Comparison of ENCODE assay signal across 21 mouse cellular contexts in genomic region chr6:145139236-145139635, GRCm38 (mm10). TPM values are rescaled to one million over a fixed set of nuclear protein-coding genes. Genes with fewer than 3 reads are reported as not detected.
DNase-seq lines count a peak whose midpoint lies in the region; ATAC-seq and TF ChIP-seq lines count a peak whose summit lies in the region.
"Had no signal": no experiment of that assay in that cellular context is flagged by ENCODE, and none has a peak within 500 bp of the region (broad histone marks: within the 10 kb centered on the region; RNA-seq: fewer than 3 reads in every experiment).

No protein-coding gene starts in this region.

- no peak for DNase-seq in lung, postnatal 25 days (ENCODE audit: low spot score)
- peak; percentile 64 for DNase-seq in CH12.LX (ENCODE audit: extremely low read depth)
- DNase-seq in retina, embryonic 14.5 days (ENCODE audit: low spot score) = no peak
- DNase-seq: adrenal gland, postnatal 10 days; cerebellum, adult 18-20 months; cerebellum, adult 9-10 months; cerebellum, postnatal 14 days; gastrocnemius, postnatal 10 days; gastrocnemius, postnatal 36 days; heart, postnatal 36 days had no signal

- TF ChIP-seq RAD21 in CH12.LX (IDR thresholded peaks at IDR 0.05; ENCODE audit: low read depth, low read length) = no peak

- dilution Hi-C loops in CH12.LX (cut with MboI; ENCODE audit: extremely low pct_ligation_motif_present, extremely low pct_unique_long_range_greater_than_20kb, low sequenced_read_pairs) = no loop called here

- no peak for TF ChIP-seq EP300 in CH12.LX (IDR thresholded peaks at IDR 0.05; ENCODE audit: low read length)

- 0 out of 2 replicates have a peak overlapping the region, but pooled peaks have one; percentile 56 for H3K27ac ChIP-seq in lung, embryonic 15.5 days
- H3K27ac ChIP-seq in CH12.LX (ENCODE audit: insufficient read depth, low read depth) (peak overlapping the region; percentile 30; the same call in 1 of the 2 replicates), macrophage (peak overlapping the region; percentile 66)
- H3K27ac ChIP-seq in bone marrow, adult 2 months (ENCODE audit: control insufficient read depth, insufficient read depth, low read depth, low read length, poor library complexity) = peak overlapping the region; percentile 15; the same call in 1 of the 2 replicates
- H3K27ac ChIP-seq: forebrain, embryonic 10.5 days; forebrain, embryonic 13.5 days; hindbrain, embryonic 10.5 days; hindbrain, embryonic 13.5 days had no signal

- WGBS in lung, embryonic 15.5 days = 83% methylated on average over 13 of the region's 13 CpGs
- WGBS in bone marrow, adult 2 months = 82% methylated on average over 13 of the region's 13 CpGs
- WGBS in macrophage (ENCODE audit: missing documents) = 87% methylated on average over 13 of the region's 13 CpGs

- no peak overlapping the region for H3K9ac ChIP-seq in lung, embryonic 15.5 days
- H3K9ac ChIP-seq in CH12.LX (ENCODE audit: insufficient read depth, low read depth) = no peak overlapping the region
- H3K9ac ChIP-seq: forebrain, embryonic 13.5 days; hindbrain, embryonic 13.5 days had no signal

- no peaks in the 10 kb centered on the region for H3K4me1 ChIP-seq in lung, embryonic 15.5 days
- H3K4me1 ChIP-seq in CH12.LX (ENCODE audit: control insufficient read depth in 1 of 2, insufficient read depth in 2 of 2) = peaks cover 42 to 100% of the 10 kb centered on the region in 2 experiments
- H3K4me1 ChIP-seq in bone marrow, adult 2 months (ENCODE audit: control insufficient read depth, insufficient read depth, low read length) = peaks cover 5% of the 10 kb centered on the region
- H3K4me1 ChIP-seq: forebrain, embryonic 13.5 days had no signal

- H3K36me3 ChIP-seq in lung, embryonic 15.5 days = no peaks in the 10 kb centered on the region
- H3K36me3 ChIP-seq in CH12.LX (replicated peaks in 1 of 2; ENCODE audit: control insufficient read depth in 1 of 2, insufficient read depth in 1 of 2, low read length in 1 of 2) (peaks cover 33 to 98% of the 10 kb centered on the region in 2 experiments), macrophage (ENCODE audit: inconsistent target) (peaks cover 29% of the 10 kb centered on the region; the same call in 1 of the 2 replicates)
- H3K36me3 ChIP-seq: forebrain, embryonic 10.5 days; hindbrain, embryonic 10.5 days; hindbrain, embryonic 13.5 days had no signal

- no peaks in the 10 kb centered on the region for H3K27me3 ChIP-seq in lung, embryonic 15.5 days
- no peaks in the 10 kb centered on the region for H3K27me3 ChIP-seq in CH12.LX (replicated peaks)
- H3K27me3 ChIP-seq: forebrain, embryonic 13.5 days; hindbrain, embryonic 13.5 days had no signal

- in situ Hi-C loops in CH12.LX (cut with MboI; ENCODE audit: low pct_ligation_motif_present, low pct_unique_long_range_greater_than_20kb, low sequenced_read_pairs) = no loop called here

- ATAC-seq in lung, embryonic 15.5 days (ENCODE audit: borderline replicate concordance, extremely low read depth, low FRiP score, low TSS enrichment) = no peak
- ATAC-seq: forebrain, embryonic 13.5 days; forebrain, embryonic 16.5 days; hindbrain, embryonic 16.5 days had no signal

- TF ChIP-seq CTCF in CH12.LX (conservative IDR thresholded peaks at IDR 0.05 in 1 of 2, IDR thresholded peaks at IDR 0.05 in 1 of 2; ENCODE audit: low read depth in 2 of 2, low read length in 2 of 2) = no peak
- TF ChIP-seq CTCF in bone marrow, adult 2 months (IDR thresholded peaks at IDR 0.05; ENCODE audit: control insufficient read depth, insufficient read depth, low read length) = no peak

- H3K9me3 ChIP-seq in lung, embryonic 15.5 days = no peaks in the 10 kb centered on the region
- no peaks in the 10 kb centered on the region for H3K9me3 ChIP-seq in CH12.LX (replicated peaks; ENCODE audit: low read length)
- H3K9me3 ChIP-seq: forebrain, embryonic 10.5 days; forebrain, embryonic 13.5 days; hindbrain, embryonic 10.5 days; hindbrain, embryonic 13.5 days had no signal

- H3K4me2 ChIP-seq in lung, embryonic 15.5 days = no peak overlapping the region
- H3K4me2 ChIP-seq in CH12.LX (ENCODE audit: insufficient read depth, low read depth, poor library complexity, severe bottlenecking) = no peak overlapping the region
- H3K4me2 ChIP-seq: forebrain, embryonic 13.5 days; heart, embryonic 11.5 days; hindbrain, embryonic 13.5 days had no signal

- peaks cover 6% of the 10 kb centered on the region for H3K79me2 ChIP-seq in CH12.LX (replicated peaks; ENCODE audit: control insufficient read depth, extremely low read depth, insufficient read depth, poor library complexity, severe bottlenecking)
- peaks cover 64% of the 10 kb centered on the region for H3K79me2 ChIP-seq in macrophage (ENCODE audit: inconsistent target)

- no peak overlapping the region for H3K4me3 ChIP-seq in lung, embryonic 15.5 days
- H3K4me3 ChIP-seq in CH12.LX (replicated peaks in 1 of 3; ENCODE audit: low read depth in 2 of 3, low read length in 2 of 3, poor library complexity in 1 of 3) (no peak overlapping the region), macrophage (ENCODE audit: inconsistent target) (no peak overlapping the region)
- H3K4me3 ChIP-seq in bone marrow, adult 2 months (replicated peaks; ENCODE audit: control insufficient read depth, low read depth, low read length) = no peak overlapping the region
- H3K4me3 ChIP-seq: forebrain, embryonic 10.5 days; forebrain, embryonic 13.5 days; hindbrain, embryonic 10.5 days; hindbrain, embryonic 13.5 days had no signal

- no peak for TF ChIP-seq POLR2A in CH12.LX (IDR thresholded peaks at IDR 0.05; ENCODE audit: low read depth, low read length)
- no peak for TF ChIP-seq POLR2A in bone marrow, adult 2 months (IDR thresholded peaks at IDR 0.05; ENCODE audit: borderline replicate concordance, control insufficient read depth, low read depth, low read length)

TF ChIP-seq in CH12.LX, 34 proteins besides CTCF, POLR2A, EP300 and RAD21:
- TF ChIP-seq TCF12 (IDR thresholded peaks at IDR 0.05; ENCODE audit: low read depth, low read length) = no peak
- no peak for TF ChIP-seq SMC3 (IDR thresholded peaks at IDR 0.05; ENCODE audit: low read depth, low read length)
- no peak for TF ChIP-seq CHD1 (IDR thresholded peaks at IDR 0.05; ENCODE audit: low read depth, low read length)
- no peak for TF ChIP-seq MEF2A (IDR thresholded peaks at IDR 0.05; ENCODE audit: borderline replicate concordance, low read depth, low read length)
- TF ChIP-seq MAX (IDR thresholded peaks at IDR 0.05; ENCODE audit: low read length) = no peak
- no peak for TF ChIP-seq CHD2 (IDR thresholded peaks at IDR 0.05; ENCODE audit: low read length)
- TF ChIP-seq USF1 (IDR thresholded peaks at IDR 0.05; ENCODE audit: low read depth, low read length) = no peak
- no peak for TF ChIP-seq TBP (conservative IDR thresholded peaks at IDR 0.05; ENCODE audit: low read depth, low read length)
- no peak for TF ChIP-seq JUND (conservative IDR thresholded peaks at IDR 0.05; ENCODE audit: low read depth, low read length)
- no peak for TF ChIP-seq ELF1 (IDR thresholded peaks at IDR 0.05; ENCODE audit: low read depth, low read length)
- TF ChIP-seq JUN (IDR thresholded peaks at IDR 0.05; ENCODE audit: insufficient read depth, low read depth, low read length) = no peak
- TF ChIP-seq BHLHE40 (IDR thresholded peaks at IDR 0.05; ENCODE audit: low read depth, low read length) = no peak
- no peak for TF ChIP-seq SIN3A (IDR thresholded peaks at IDR 0.05; ENCODE audit: low read length)

RNA-seq across cellular contexts. Expression of gene Lrmp, which starts 23.8 kb away (rescaled TPM):
- polyA plus RNA-seq in lung, embryonic 15.5 days (2015; fragmentation: Nextera tagmentation; extraction: Ambion mirVana) = 3.9 and 6.6 TPM in 2 replicates
- total RNA-seq in CH12.LX (2012; rRNA removed) (92.3 and 102 TPM in 2 replicates), CH12.LX (2014; rRNA removed) (155 and 171 TPM in 2 replicates)
- polyA plus RNA-seq in CH12.LX (2012; ENCODE audit: insufficient read length, low read depth) (163 and 180 TPM in 2 replicates), macrophage (2018) (54.2 to 67.8 TPM (median 61.8 TPM) in 3 replicates)
- polyA plus RNA-seq in bone marrow, adult 2 months (2011; ENCODE audit: insufficient read depth, insufficient read length, low replicate concordance, missing spikeins) = 98.9 and 193 TPM in 2 replicates
- 100 to 1,000 TPM; 139 to 548 (median 329) TPM for total RNA-seq in macrophage (2018; cell fraction: chromatin; rRNA removed)
- total RNA-seq in macrophage (2018; cell fraction: cytosol; rRNA removed) = 10 to 100 TPM; 52.6 to 82.9 (median 64.0) TPM
- total RNA-seq in macrophage (2018; cell fraction: nucleus; rRNA removed) = 100 to 1,000 TPM in 21 of 26 experiments, 10 to 100 TPM in 5; 58.8 to 230 (median 136) TPM
- polyA plus RNA-seq: C2C12 had no signal

Comparison
In these comparisons a context has a peak if more than half of its experiments do, and no peak if none do; other contexts are left out.
1. H3K27ac ChIP-seq: peak in every context shown above with its lines; median percentile 66 in macrophage; 56 in lung, embryonic 15.5 days; 30 in CH12.LX; 15 in bone marrow, adult 2 months.